Mouse (Mus musculus) bone marrow macrophage, adult 2 months (primary cell): ENCODE data around the gene Stk32c. TPM values are rescaled to one million over a fixed set of nuclear protein-coding genes. Genes with fewer than 3 reads are reported as not detected.

Source experiments
- H3K27ac ChIP-seq: 2 replicates; pipeline ENCODE4 v1.5.1; 2012; ENCODE audit warnings: low read depth, low read length; ENCODE audit not compliant: insufficient read depth
- H3K4me1 ChIP-seq: 2 replicates; pipeline ENCODE4 v1.6.1; 2012; ENCODE audit warnings: low read length; ENCODE audit not compliant: control insufficient read depth, insufficient read depth
- H3K4me3 ChIP-seq: 2 replicates; pipeline ENCODE4 v1.5.1; 2012; ENCODE audit warnings: mild to moderate bottlenecking, low read length, moderate library complexity; ENCODE audit not compliant: insufficient read depth
- CTCF ChIP-seq: IDR thresholded peaks from 2 replicates; pipeline ENCODE4 v1.5.1; 2012; ENCODE audit warnings: low read depth, mild to moderate bottlenecking, low read length, moderate library complexity
- POLR2A ChIP-seq: IDR thresholded peaks from 2 replicates; pipeline ENCODE4 v1.6.1; 2012; ENCODE audit warnings: mild to moderate bottlenecking, low read depth, low read length, borderline replicate concordance
- polyA plus RNA-seq: library from polyadenylated mRNA; stranded (reverse); fragments of >200 nt; gene quantifications from 2 replicates; pipeline ENCODE4 v1.2.4, GENCODE M21; 2012; ENCODE audit not compliant: missing spikeins, insufficient read depth, insufficient read length

Gene Stk32c
- polyA plus RNA-seq, 1 experiment = not detected

GRCm38 (mm10) chr7:139078181-139078580, 134.9 kb downstream of the Stk32c start:
- no peak for TF ChIP-seq POLR2A
- TF ChIP-seq CTCF = no peak

GRCm38 (mm10) chr7:139077283-139077682, 135.8 kb downstream of the Stk32c start:
- no peak overlapping the region for H3K27ac ChIP-seq
- no peak overlapping the region for H3K4me3 ChIP-seq
- TF ChIP-seq CTCF (no peak), POLR2A (no peak)
- H3K4me1 ChIP-seq = no peaks in the 10 kb centered on the region

More at GRCm38 (mm10) chr7:139078181-139078580, 134.9 kb downstream of the Stk32c start:
- Histone ChIP-seq H3K4me3 (no peak overlapping the region), H3K4me1 (no peaks in the 10 kb centered on the region), H3K27ac (no peak overlapping the region)

GRCm38 (mm10) chr7:139075054-139075794, 137.9 kb downstream of the Stk32c start:
- Histone ChIP-seq H3K4me1 (no peaks in the 10 kb centered on the region), H3K27ac (no peak overlapping the region), H3K4me3 (no peak overlapping the region)
- TF ChIP-seq POLR2A (no peak), CTCF (no peak)

- H3K27ac ChIP-seq = no peak overlapping the region
- H3K4me3 ChIP-seq = no peak overlapping the region
- TF ChIP-seq POLR2A = no peak
- H3K4me1 ChIP-seq = no peaks in the 10 kb centered on the region
Observed at GRCm38 (mm10) chr7:139074189-139074588, 138.9 kb downstream of the Stk32c start.

GRCm38 (mm10) chr7:139068182-139068623, 144.9 kb downstream of the Stk32c start:
- TF ChIP-seq CTCF (peak; percentile 11; the same call in 1 of the 2 replicates), POLR2A (no peak)
- H3K4me3 ChIP-seq = no peak overlapping the region
- no peaks in the 10 kb centered on the region for H3K4me1 ChIP-seq
- no peak overlapping the region for H3K27ac ChIP-seq

- TF ChIP-seq POLR2A (no peak), CTCF (0 out of 2 replicates have a peak, but pooled peaks have one; percentile 22)
- Histone ChIP-seq H3K4me1 (no peaks in the 10 kb centered on the region), H3K27ac (no peak overlapping the region), H3K4me3 (no peak overlapping the region)
Observed at GRCm38 (mm10) chr7:139063406-139063805, 149.7 kb downstream of the Stk32c start.

Other genes starting within 250 kb of the Stk32c start
- not detected in 2 replicates for gene Dpysl4, start 127.3 kb downstream of the Stk32c start, polyA plus RNA-seq
- 4.6 and 8.9 TPM in 2 replicates for gene Lrrc27, start 319 bp downstream of the Stk32c start, polyA plus RNA-seq
- 11.4 and 13.0 TPM in 2 replicates for gene Pwwp2b, start 35.2 kb upstream of the Stk32c start, polyA plus RNA-seq
- gene Inpp5a, start 175.8 kb upstream of the Stk32c start, polyA plus RNA-seq = 16.2 and 17.8 TPM in 2 replicates